Mouse (Mus musculus) hindbrain, embryonic 14.5 days (tissue): ENCODE data around the gene Fgfr2. TPM values are rescaled to one million over a fixed set of nuclear protein-coding genes. Genes with fewer than 3 reads are reported as not detected.

ENCODE experiments used
- ATAC-seq: fragments of 200-750 bp; cut with Nextera tagmentation; 2 replicates; pipeline ENCODE4 v1.8.0; 2017; ENCODE audit warnings: moderate number of reproducible peaks, mild to moderate bottlenecking, moderate TSS enrichment, moderate library complexity; ENCODE audit not compliant: low FRiP score
- DNase-seq: peaks from one replicate; pipeline ENCODE4 v3.0.0-alpha.2; 2015; ENCODE audit warnings: low spot score
- H3K27ac ChIP-seq: fragments of 300-500 bp; sonication (generic); 2 replicates; pipeline ENCODE4 v1.5.1; 2014; ENCODE audit warnings: mild to moderate bottlenecking, moderate library complexity
- H3K27me3 ChIP-seq: fragments of 300-500 bp; sonication (generic); 2 replicates; pipeline ENCODE4 v1.6.1; 2014; ENCODE audit warnings: mild to moderate bottlenecking, low read length, mixed read lengths; ENCODE audit not compliant: control insufficient read depth, insufficient read depth
- H3K36me3 ChIP-seq: fragments of 300-500 bp; sonication (generic); replicated peaks from 2 replicates; pipeline ENCODE4 v1.6.1; 2014; ENCODE audit not compliant: control insufficient read depth, insufficient read depth
- H3K4me1 ChIP-seq: fragments of 300-500 bp; sonication (generic); replicated peaks from 2 replicates; pipeline ENCODE4 v1.6.1; 2014; ENCODE audit warnings: antibody characterized with exemption, low read length, mixed read lengths; ENCODE audit not compliant: control insufficient read depth, insufficient read depth
- H3K4me2 ChIP-seq: fragments of 300-500 bp; sonication (generic); replicated peaks from 2 replicates; pipeline ENCODE4 v1.6.1; 2014; ENCODE audit warnings: mild to moderate bottlenecking, moderate library complexity
- H3K4me3 ChIP-seq: fragments of 300-500 bp; sonication (generic); replicated peaks from 2 replicates; pipeline ENCODE4 v1.5.1; 2014; ENCODE audit warnings: mild to moderate bottlenecking, low read length
- H3K9ac ChIP-seq: fragments of 300-500 bp; sonication (generic); 2 replicates; pipeline ENCODE4 v1.6.1; 2014
- H3K9me3 ChIP-seq: fragments of 300-500 bp; sonication (generic); 2 replicates; pipeline ENCODE4 v1.6.1; 2016; ENCODE audit warnings: low read length; ENCODE audit not compliant: control insufficient read depth
- WGBS: fragments of 180-500 bp; shearing (Covaris S2); extraction: QIAGEN DNeasy Blood & Tissue Kit; methylation state at CpG from one replicate; pipeline ENCODE4 v1.1.7; 2014; 5-methylcytosine and 5-hydroxymethylcytosine counted together
- polyA plus RNA-seq: library from polyadenylated mRNA; unstranded; fragments of >200 nt; fragmentation: Nextera tagmentation; extraction: Ambion mirVana; gene quantifications from 2 replicates; pipeline ENCODE4 v1.2.1, GENCODE M21; 2014

Gene Fgfr2
- polyA plus RNA-seq, 1 experiment from 2014 or later: 43.5 TPM

DNA sequence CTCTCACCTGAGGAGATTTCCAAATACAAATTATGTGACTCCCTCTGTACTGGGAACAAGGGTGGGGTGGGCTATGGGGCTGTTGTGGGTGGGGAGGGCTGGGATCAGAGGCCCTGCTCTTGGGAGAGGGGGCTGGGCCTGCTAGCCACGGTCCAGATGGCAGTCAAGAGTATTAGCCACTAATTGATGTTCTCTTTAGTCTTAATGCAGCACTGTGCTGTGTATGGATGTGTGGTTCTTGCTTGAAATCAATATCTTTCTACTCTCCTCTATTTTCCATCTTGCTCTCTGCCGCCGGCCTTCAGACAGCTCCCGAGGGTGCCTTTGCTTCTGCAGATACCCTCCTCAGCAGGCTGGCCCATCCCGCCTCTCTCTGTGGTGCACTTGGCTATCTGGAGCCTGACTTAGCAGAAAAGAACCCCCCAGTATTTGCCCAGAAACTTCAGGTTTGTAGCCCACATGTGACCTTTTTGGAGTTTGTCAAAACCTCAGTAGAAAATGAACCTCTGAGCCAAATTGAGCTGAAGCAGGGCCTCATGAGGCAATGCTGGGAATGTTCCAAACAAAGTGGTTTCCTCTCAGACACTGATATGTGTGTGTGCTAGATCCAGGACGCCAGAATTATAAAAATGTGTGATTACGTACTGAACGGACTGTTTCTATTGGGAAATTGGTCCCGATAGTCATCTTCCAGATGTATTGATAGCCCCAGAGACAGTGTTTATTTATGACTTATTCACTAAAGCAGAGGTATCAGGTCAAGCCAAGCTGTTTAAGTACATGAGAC is 2379.7 kb downstream of the Fgfr2 start:
- H3K27ac ChIP-seq: 0 out of 2 replicates have a peak overlapping the region, but pooled peaks have one; percentile 9
- 73% methylated on average over 9 of the region's 9 CpGs for WGBS
- no peak for ATAC-seq

DNA sequence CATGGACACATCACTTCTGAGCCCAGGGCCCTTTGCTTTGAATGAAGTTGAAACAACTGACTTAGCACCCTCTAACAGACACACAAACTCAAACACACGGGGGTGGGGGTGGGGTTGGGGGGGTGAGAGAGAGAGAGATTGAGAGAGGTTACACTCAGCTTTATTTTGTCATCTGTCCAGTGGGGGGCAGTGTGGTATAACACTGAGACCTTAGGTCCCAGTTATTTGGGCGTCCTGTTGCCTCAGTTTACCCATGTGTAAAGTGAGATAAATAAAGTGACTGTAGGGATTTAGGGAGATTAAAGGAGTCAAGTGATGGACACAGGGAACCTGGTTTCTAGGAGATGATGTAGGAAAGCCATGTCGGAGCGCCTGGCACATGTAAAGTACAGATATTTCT is 2382.1 kb downstream of the Fgfr2 start:
- H3K9ac ChIP-seq: no peak overlapping the region
- 85% methylated on average over 4 of the region's 4 CpGs for WGBS
- peaks cover 98% of the 10 kb centered on the region for H3K36me3 ChIP-seq
- H3K27me3 ChIP-seq: no peaks in the 10 kb centered on the region
- no peaks in the 10 kb centered on the region for H3K9me3 ChIP-seq
- no peak overlapping the region for H3K27ac ChIP-seq
- ATAC-seq (no peak), DNase-seq (no peak)
- H3K4me1 ChIP-seq: no peaks in the 10 kb centered on the region
- no peak overlapping the region for H3K4me2 ChIP-seq
- H3K4me3 ChIP-seq: no peak overlapping the region

More for the DNA sequence above, 2379.7 kb downstream of the Fgfr2 start:
- Histone ChIP-seq H3K27me3 (no peaks in the 10 kb centered on the region), H3K4me2 (no peak overlapping the region), H3K9ac (no peak overlapping the region), H3K36me3 (peaks cover 96% of the 10 kb centered on the region), H3K4me1 (no peaks in the 10 kb centered on the region), H3K4me3 (no peak overlapping the region), H3K9me3 (no peaks in the 10 kb centered on the region)
- DNase-seq: no peak

DNA sequence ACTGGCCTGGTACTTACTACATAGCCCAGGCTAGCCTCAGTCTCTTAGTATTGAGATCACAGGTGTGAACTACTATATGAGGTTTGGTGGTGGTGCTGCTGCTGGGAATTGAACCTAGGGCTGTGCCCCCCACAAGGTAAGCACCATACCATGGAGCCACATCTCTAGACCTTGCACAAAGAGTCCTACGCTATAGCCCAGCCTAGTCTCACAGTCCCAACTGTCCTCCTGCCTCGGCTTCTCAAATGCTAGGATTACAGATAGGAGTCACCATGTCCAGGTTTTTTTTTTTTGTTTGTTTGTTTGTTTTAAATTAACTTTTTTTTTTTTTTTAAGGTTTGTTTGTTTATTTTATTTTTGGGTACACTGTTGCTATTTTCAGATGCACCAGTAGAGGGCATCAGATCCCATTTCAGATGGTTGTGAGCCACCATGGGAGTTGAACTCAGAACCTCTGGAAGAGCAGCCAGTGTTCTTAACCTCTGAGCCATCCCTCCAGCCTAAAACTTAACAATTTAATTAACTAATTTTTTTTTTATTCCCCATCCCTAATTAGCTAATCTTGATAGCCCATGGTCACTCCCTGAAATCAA is 2388.9 kb downstream of the Fgfr2 start:
- no peaks in the 10 kb centered on the region for H3K27me3 ChIP-seq
- no peak overlapping the region for H3K4me2 ChIP-seq
- peak overlapping the region; percentile 17; the same call in 1 of the 2 replicates for H3K27ac ChIP-seq
- 100% methylated on average over 2 of the region's 2 CpGs for WGBS
- no peaks in the 10 kb centered on the region for H3K9me3 ChIP-seq
- H3K4me3 ChIP-seq: no peak overlapping the region
- no peak for ATAC-seq
- no peak overlapping the region for H3K9ac ChIP-seq
- peaks cover 21% of the 10 kb centered on the region for H3K4me1 ChIP-seq
- peak; percentile 50 for DNase-seq
- H3K36me3 ChIP-seq: peaks cover 73% of the 10 kb centered on the region

DNA sequence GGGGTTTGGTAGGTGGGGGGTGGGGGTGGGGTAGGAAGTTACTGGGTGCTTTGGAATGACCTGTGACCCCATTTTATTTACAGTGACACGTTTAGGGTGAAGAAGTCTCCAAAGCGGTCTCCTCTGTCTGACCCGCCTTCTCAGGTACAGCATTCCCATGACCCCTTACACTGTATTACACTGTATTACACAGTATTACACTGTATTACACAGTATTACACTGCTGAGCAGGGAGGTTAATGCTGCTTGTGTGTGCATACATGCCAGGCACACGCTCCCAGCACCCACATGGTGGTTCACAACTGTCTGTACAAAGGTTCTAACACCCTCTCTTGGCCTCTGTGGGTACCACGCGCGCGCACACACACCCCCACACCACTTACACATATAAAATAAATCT is 2389.7 kb downstream of the Fgfr2 start:
- H3K4me1 ChIP-seq: peaks cover 21% of the 10 kb centered on the region
- no peaks in the 10 kb centered on the region for H3K27me3 ChIP-seq
- no peak overlapping the region for H3K9ac ChIP-seq
- DNase-seq (no peak), ATAC-seq (no peak)
- H3K36me3 ChIP-seq: peaks cover 74% of the 10 kb centered on the region
- no peak overlapping the region for H3K27ac ChIP-seq
- H3K4me2 ChIP-seq: no peak overlapping the region
- no peaks in the 10 kb centered on the region for H3K9me3 ChIP-seq
- H3K4me3 ChIP-seq: no peak overlapping the region
- 94% methylated on average over 8 of the region's 8 CpGs for WGBS

DNA sequence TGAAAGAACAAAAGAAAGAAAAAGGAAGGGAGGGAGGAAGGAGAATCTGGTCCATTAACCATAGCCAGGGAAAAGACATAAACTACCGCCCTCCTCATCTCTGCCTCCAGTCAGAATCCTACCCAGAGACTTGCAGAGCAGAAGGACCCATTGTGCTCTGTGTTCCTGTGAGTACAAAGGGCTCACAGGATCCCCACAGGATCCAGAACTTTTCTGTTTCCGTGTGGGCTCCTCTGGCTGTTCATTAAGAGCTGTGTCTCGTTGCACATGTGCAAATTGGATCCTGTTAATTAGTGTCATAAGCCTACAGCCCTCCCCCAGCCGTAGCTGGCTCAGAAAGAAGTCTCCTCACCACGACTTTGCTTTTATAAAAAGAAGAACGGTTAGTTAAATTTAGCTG is 2390.2 kb downstream of the Fgfr2 start:
- H3K36me3 ChIP-seq: peaks cover 73% of the 10 kb centered on the region
- H3K4me2 ChIP-seq: no peak overlapping the region
- no peaks in the 10 kb centered on the region for H3K9me3 ChIP-seq
- H3K4me1 ChIP-seq: peaks cover 21% of the 10 kb centered on the region
- 46% methylated on average over 6 of the region's 6 CpGs for WGBS
- DNase-seq (no peak), ATAC-seq (no peak)
- no peak overlapping the region for H3K4me3 ChIP-seq
- H3K9ac ChIP-seq: no peak overlapping the region
- peak overlapping the region; percentile 66 for H3K27ac ChIP-seq
- no peaks in the 10 kb centered on the region for H3K27me3 ChIP-seq

DNA sequence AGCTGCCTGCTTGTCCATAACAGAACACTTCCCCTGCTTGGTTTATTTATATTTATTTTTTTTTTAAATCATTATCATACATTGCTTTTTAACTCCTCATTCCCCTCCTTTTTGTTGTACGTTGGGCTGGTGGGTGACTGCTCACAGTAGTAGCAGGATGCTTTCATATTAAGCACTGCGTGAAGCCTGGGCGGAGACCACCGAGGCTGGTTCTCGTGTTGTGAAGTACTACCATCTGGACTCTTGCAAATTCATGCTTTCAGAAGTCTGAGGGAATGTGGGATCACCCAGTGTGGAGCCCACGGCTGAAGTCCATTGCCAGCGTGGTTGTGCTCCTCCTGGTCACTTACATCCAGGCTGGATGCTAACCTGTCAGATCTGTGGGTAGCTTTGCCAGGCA is 2391.4 kb downstream of the Fgfr2 start:
- no peaks in the 10 kb centered on the region for H3K27me3 ChIP-seq
- H3K27ac ChIP-seq: peak overlapping the region; percentile 66; the same call in 1 of the 2 replicates
- H3K4me2 ChIP-seq: no peak overlapping the region
- H3K36me3 ChIP-seq: peaks cover 62% of the 10 kb centered on the region
- no peak overlapping the region for H3K4me3 ChIP-seq
- no peak for DNase-seq
- 70% methylated on average over 7 of the region's 7 CpGs for WGBS
- no peaks in the 10 kb centered on the region for H3K9me3 ChIP-seq
- H3K4me1 ChIP-seq: peaks cover 21% of the 10 kb centered on the region
- H3K9ac ChIP-seq: peak overlapping the region; percentile 16; the same call in 1 of the 2 replicates
- ATAC-seq: no peak

DNA sequence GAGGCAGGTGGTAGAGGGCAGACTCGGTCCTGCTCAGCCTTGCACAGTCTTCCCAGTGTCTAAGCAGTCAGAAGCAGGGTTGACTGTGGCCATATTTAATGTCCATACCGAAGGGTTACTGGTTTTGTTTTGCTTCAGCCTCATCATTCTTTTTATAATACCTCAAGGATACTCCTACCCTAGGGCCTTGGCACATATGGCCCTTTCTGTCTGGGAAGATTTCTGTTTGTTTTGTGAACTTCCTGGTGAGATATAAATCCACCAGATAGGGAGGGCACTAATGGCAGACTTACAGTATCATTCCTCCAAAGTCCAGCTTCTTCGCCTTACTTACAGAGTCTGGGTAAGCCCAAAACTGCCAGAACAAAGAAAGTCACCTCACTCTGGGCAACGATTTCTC is 2395.6 kb downstream of the Fgfr2 start:
- DNase-seq (no peak), ATAC-seq (no peak)
- Histone ChIP-seq H3K36me3 (peaks cover 37% of the 10 kb centered on the region), H3K9ac (no peak overlapping the region), H3K4me3 (no peak overlapping the region), H3K27ac (no peak overlapping the region), H3K27me3 (no peaks in the 10 kb centered on the region), H3K9me3 (no peaks in the 10 kb centered on the region), H3K4me1 (peaks cover 11% of the 10 kb centered on the region; the same call in 1 of the 2 replicates), H3K4me2 (no peak overlapping the region)
- 94% methylated on average over 4 of the region's 4 CpGs for WGBS

DNA sequence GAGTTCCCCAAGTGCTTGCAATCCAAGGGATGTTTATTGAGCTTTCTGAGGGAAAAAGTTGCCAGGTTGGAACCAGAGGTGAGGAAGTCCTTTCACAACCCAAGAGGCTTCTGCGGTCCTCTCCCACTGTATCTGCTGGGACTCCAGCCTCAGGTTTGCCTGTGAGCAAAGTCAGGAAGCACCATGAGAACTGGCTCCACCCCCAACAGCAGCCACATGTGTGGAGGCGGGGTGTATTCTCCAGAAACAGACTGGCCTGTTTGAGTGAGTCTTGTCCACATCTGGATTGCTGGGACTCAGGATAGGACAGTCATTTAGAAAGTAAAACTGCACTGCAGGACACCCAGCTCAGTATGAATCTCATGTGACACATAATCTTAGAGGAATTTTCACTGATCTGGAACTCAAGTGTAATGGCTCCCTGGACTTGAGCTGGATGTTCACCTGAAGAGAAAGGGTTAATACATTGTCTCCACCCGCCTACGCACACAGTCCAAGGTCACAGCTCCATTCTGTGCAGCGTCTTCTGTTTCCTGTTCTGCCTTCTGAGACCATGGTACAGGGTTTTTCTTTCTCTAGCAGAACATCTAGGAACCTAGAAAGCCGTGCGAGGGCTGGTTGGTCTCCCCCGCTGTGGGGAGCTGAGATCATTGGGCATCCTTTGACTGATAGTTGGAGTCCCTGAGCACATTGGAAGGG is 2396.3 kb downstream of the Fgfr2 start:
- no peak for DNase-seq
- Histone ChIP-seq H3K27me3 (no peaks in the 10 kb centered on the region), H3K9ac (no peak overlapping the region), H3K27ac (no peak overlapping the region), H3K4me1 (0 out of 2 replicates have a peak, but pooled peaks cover 4% of the 10 kb centered on the region), H3K4me3 (no peak overlapping the region), H3K36me3 (peaks cover 37% of the 10 kb centered on the region), H3K4me2 (no peak overlapping the region), H3K9me3 (no peaks in the 10 kb centered on the region)
- no peak for ATAC-seq
- WGBS: 68% methylated on average over 8 of the region's 8 CpGs

DNA sequence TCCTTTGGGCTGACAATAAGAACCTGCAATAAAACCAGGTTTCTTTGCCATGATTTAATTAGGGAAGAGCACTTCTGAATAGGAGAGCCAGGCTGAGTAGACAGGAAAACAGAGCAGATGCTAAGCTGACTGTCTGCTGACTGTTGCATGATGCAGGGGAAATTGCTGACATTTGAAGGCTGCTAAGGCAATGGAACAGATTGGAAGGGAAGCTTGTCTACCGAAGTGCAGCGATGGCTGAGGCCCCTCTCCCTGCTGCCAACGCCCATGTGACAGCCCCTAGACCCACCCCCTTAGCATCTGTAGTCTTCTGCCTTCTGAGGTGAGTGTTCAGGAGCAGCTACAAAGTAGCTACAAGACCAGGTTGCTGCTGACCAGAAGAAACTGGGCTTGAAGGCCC is 2397.0 kb downstream of the Fgfr2 start:
- no peak overlapping the region for H3K4me3 ChIP-seq
- H3K36me3 ChIP-seq: peaks cover 36% of the 10 kb centered on the region
- ATAC-seq (no peak), DNase-seq (no peak)
- no peak overlapping the region for H3K9ac ChIP-seq
- H3K27ac ChIP-seq: no peak overlapping the region
- no peaks in the 10 kb centered on the region for H3K9me3 ChIP-seq
- 72% methylated on average over 3 of the region's 3 CpGs for WGBS
- 0 out of 2 replicates have a peak, but pooled peaks cover 2% of the 10 kb centered on the region for H3K4me1 ChIP-seq
- no peaks in the 10 kb centered on the region for H3K27me3 ChIP-seq
- H3K4me2 ChIP-seq: no peak overlapping the region
